Mouse (Mus musculus): ENCODE results near the gene Rubcnl. TPM values are rescaled to one million over a fixed set of nuclear protein-coding genes. Genes with fewer than 3 reads are reported as not detected.
A peak's percentile ranks its signal among the peaks of the same experiment; 100 is the strongest.

Gene Rubcnl
- polyA plus RNA-seq (2015; fragmentation: Nextera tagmentation; extraction: Ambion mirVana), result 0.23 and 0.27 TPM in 2 replicates

DNA sequence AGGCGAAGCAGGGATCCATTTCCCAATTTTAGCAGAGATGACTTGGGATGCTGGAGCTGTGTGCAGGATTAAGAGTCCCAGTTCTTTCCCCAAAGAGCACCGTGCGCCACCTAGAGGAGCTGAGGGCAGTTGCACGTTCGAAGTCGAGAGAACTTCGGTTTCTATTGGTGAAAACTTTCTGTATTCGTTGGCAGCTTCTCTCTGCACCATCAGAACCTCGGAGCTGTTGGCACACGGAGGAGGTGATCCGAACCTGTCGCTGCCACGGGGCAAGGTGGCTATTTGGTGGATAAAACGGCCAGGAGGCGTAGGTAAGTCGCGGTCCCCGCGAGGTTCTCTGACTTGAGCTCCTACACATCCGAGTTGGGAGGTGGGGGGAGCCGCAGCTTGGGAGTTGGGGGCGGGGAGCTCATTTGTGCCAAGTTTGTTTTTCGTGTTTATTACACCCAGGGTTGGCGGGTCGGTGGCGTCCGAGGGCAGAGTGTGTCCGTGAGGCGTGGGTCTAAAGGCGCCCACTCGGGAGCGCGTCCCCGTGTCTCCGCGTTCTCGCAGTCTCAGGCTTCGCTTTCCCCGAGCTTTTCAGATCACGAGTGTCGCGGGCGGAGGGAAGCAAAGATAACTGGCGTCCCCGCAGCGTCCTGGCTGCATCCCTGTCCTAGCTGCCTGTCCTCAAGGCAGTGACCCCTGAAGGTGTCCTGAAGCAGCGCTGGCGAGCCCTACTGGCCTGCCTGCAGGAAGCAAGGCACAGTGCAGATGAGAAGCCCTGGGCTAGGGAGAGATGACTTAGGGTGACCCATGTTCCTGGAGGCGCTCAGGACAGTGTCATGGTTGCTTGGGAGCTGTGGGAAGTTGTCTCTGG, at the start of gene Rubcnl:
Gene Rubcnl (plus strand): TSS at position 172 of the 859 bp plus-strand sequence.
- peak; percentile 77 for ATAC-seq (ENCODE audit: low FRiP score)
- no peaks in the 10 kb centered on the region for H3K36me3 ChIP-seq
- peak within 1 kb of the TSS; percentile 47 for H3K4me3 ChIP-seq
- peak within 1 kb of the TSS; percentile 70 for H3K9ac ChIP-seq
- peak within 1 kb of the TSS; percentile 94 for H3K4me2 ChIP-seq
- H3K27me3 ChIP-seq, result peaks cover 15% of the 10 kb centered on the region; the same call in 1 of the 2 replicates
- 2% methylated on average over 49 of the region's 49 CpGs for WGBS
- no peak within 1 kb of the TSS for H3K27ac ChIP-seq
- no peaks in the 10 kb centered on the region for H3K9me3 ChIP-seq
- H3K4me1 ChIP-seq (replicated peaks), result peaks cover 8% of the 10 kb centered on the region

DNA sequence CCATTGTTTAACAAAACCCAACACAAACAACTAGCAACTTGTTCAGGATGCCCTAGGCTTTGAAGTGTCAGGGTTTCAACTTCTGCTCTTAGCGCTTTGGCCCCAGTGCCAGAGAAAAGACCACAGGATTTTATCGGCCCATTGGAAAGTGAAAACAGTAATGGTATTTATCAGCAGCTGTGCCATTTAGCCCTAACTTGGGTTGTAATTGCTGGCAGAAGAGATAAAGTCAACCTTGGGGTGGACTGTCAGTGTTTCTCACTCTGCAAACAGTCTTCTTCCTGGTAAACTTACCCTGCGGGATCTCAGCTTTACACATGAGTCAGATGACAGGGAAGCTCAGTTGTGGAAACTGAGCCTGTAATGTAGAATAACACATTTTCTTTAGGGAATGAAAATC, 43.6 kb upstream of the Rubcnl start:
- Histone ChIP-seq H3K9ac (no peak overlapping the region), H3K4me2 (no peak overlapping the region), H3K27ac (no peak overlapping the region), H3K4me3 (no peak overlapping the region), H3K4me1 (replicated peaks) (no peaks in the 10 kb centered on the region), H3K9me3 (no peaks in the 10 kb centered on the region), H3K36me3 (no peaks in the 10 kb centered on the region), H3K27me3 (no peaks in the 10 kb centered on the region)
- no peak for ATAC-seq (ENCODE audit: low FRiP score)
- 75% methylated on average over 3 of the region's 3 CpGs for WGBS

DNA sequence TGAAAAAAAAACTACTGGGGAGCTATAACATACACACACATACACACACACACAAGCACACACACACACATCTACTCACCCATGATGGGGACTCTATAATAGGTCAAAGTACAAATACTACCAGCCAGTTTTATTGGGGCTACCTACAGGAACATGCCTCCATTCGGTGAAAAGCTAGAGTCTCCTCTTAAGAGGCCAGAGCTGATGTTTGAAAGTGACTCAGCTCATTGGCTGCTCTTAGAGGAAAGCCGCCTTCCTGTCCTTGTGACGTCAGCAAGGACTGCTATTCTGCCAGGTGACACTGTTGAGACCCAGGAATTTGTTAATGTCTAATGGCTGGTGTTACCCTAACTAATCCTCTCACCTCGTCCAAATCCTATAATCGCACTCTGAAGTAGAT, 43.1 kb upstream of the Rubcnl start:
- Histone ChIP-seq H3K9me3 (no peaks in the 10 kb centered on the region), H3K9ac (no peak overlapping the region), H3K36me3 (no peaks in the 10 kb centered on the region), H3K4me2 (no peak overlapping the region), H3K4me1 (replicated peaks) (no peaks in the 10 kb centered on the region), H3K27me3 (no peaks in the 10 kb centered on the region), H3K4me3 (no peak overlapping the region), H3K27ac (no peak overlapping the region)
- 87% methylated on average over 5 of the region's 5 CpGs for WGBS
- ATAC-seq (ENCODE audit: low FRiP score), result no peak

GRCm38 (mm10) chr14:74974136-74974651, 41.6 kb upstream of the Rubcnl start:
- H3K36me3 ChIP-seq, result no peaks in the 10 kb centered on the region
- H3K9me3 ChIP-seq, result no peaks in the 10 kb centered on the region
- H3K4me1 ChIP-seq (replicated peaks), result no peaks in the 10 kb centered on the region
- H3K27me3 ChIP-seq, result no peaks in the 10 kb centered on the region
- no peak for ATAC-seq (ENCODE audit: low FRiP score)
- no peak overlapping the region for H3K4me3 ChIP-seq
- no peak overlapping the region for H3K27ac ChIP-seq
- 69% methylated on average over 10 of the region's 10 CpGs for WGBS
- H3K4me2 ChIP-seq, result no peak overlapping the region
- H3K9ac ChIP-seq, result no peak overlapping the region

DNA sequence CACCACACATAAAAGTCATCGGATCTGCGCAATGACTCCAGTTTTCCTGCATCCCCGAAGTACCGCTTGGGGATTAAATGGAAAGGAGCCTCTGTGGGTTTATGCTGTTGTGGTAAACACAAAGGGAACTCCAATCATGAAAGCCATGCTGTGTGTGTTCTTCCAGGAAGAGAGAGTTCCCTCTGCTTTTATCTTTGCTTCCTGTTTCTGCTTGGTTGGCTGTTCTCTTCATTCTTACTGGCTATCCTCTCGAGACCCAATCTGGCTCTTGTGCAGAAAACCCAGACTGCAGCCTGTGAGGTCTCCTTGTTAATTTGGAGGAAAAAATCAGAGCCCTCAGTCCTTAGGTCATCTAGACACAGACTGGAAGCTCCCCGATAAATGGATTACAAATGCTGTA, 38.9 kb upstream of the Rubcnl start:
- Histone ChIP-seq H3K9ac (no peak overlapping the region), H3K27me3 (no peaks in the 10 kb centered on the region), H3K4me2 (no peak overlapping the region), H3K27ac (no peak overlapping the region), H3K4me3 (no peak overlapping the region), H3K36me3 (no peaks in the 10 kb centered on the region), H3K9me3 (no peaks in the 10 kb centered on the region), H3K4me1 (replicated peaks) (no peaks in the 10 kb centered on the region)
- ATAC-seq (ENCODE audit: low FRiP score), result no peak
- WGBS, result 81% methylated on average over 6 of the region's 6 CpGs

GRCm38 (mm10) chr14:74981016-74981415, 34.8 kb upstream of the Rubcnl start:
- Histone ChIP-seq H3K4me1 (replicated peaks) (no peaks in the 10 kb centered on the region), H3K27me3 (no peaks in the 10 kb centered on the region), H3K4me3 (no peak overlapping the region), H3K36me3 (no peaks in the 10 kb centered on the region), H3K9ac (no peak overlapping the region), H3K4me2 (no peak overlapping the region), H3K9me3 (no peaks in the 10 kb centered on the region), H3K27ac (no peak overlapping the region)
- 22% methylated on average over 3 of the region's 3 CpGs for WGBS
- ATAC-seq (ENCODE audit: low FRiP score), result no peak

DNA sequence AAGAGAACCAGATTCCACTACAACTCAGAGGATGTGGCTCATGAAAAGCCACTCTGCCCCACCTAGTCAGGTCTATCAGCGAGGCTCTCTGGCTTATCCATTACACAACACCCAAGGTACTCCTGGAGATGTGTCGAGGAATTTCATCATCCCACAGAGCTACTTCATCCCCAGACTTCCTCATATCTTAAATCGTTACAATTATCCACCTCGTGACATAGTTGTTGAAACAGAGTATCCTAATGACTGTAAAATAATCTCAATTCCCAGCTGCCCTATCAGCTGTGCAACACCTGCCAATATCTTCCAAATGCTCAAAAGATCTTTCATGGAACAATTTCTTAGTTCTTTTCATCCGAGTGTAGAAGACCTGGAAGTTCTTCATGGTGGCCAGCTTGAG, 32.7 kb upstream of the Rubcnl start:
- no peak overlapping the region for H3K9ac ChIP-seq
- H3K27ac ChIP-seq, result no peak overlapping the region
- no peaks in the 10 kb centered on the region for H3K27me3 ChIP-seq
- no peaks in the 10 kb centered on the region for H3K4me1 ChIP-seq (replicated peaks)
- H3K36me3 ChIP-seq, result no peaks in the 10 kb centered on the region
- no peak overlapping the region for H3K4me2 ChIP-seq
- H3K9me3 ChIP-seq, result no peaks in the 10 kb centered on the region
- no peak overlapping the region for H3K4me3 ChIP-seq
- no peak for ATAC-seq (ENCODE audit: low FRiP score)
- 85% methylated on average over 5 of the region's 5 CpGs for WGBS

- 81% methylated on average over 7 of the region's 7 CpGs for WGBS
- H3K9ac ChIP-seq, result no peak overlapping the region
- no peaks in the 10 kb centered on the region for H3K4me1 ChIP-seq (replicated peaks)
- ATAC-seq (ENCODE audit: low FRiP score), result no peak
- H3K4me3 ChIP-seq, result no peak overlapping the region
- no peaks in the 10 kb centered on the region for H3K9me3 ChIP-seq
- no peak overlapping the region for H3K4me2 ChIP-seq
- no peaks in the 10 kb centered on the region for H3K27me3 ChIP-seq
- no peak overlapping the region for H3K27ac ChIP-seq
- no peaks in the 10 kb centered on the region for H3K36me3 ChIP-seq
Observed at GRCm38 (mm10) chr14:74984817-74985391, 30.9 kb upstream of the Rubcnl start.

- WGBS, result 63% methylated on average over 4 of the region's 4 CpGs
- Histone ChIP-seq H3K27me3 (no peaks in the 10 kb centered on the region), H3K9ac (no peak overlapping the region), H3K4me1 (replicated peaks) (no peaks in the 10 kb centered on the region), H3K4me2 (no peak overlapping the region), H3K27ac (no peak overlapping the region), H3K36me3 (no peaks in the 10 kb centered on the region), H3K9me3 (no peaks in the 10 kb centered on the region), H3K4me3 (no peak overlapping the region)
- no peak for ATAC-seq (ENCODE audit: low FRiP score)
Observed at GRCm38 (mm10) chr14:74985658-74986057, 30.2 kb upstream of the Rubcnl start.

GRCm38 (mm10) chr14:74986527-74986926, 29.3 kb upstream of the Rubcnl start:
- Histone ChIP-seq H3K27ac (no peak overlapping the region), H3K36me3 (no peaks in the 10 kb centered on the region), H3K4me1 (replicated peaks) (no peaks in the 10 kb centered on the region), H3K4me2 (no peak overlapping the region), H3K27me3 (no peaks in the 10 kb centered on the region), H3K4me3 (no peak overlapping the region), H3K9me3 (no peaks in the 10 kb centered on the region), H3K9ac (no peak overlapping the region)
- ATAC-seq (ENCODE audit: low FRiP score), result no peak
- 83% methylated on average over 3 of the region's 3 CpGs for WGBS

DNA sequence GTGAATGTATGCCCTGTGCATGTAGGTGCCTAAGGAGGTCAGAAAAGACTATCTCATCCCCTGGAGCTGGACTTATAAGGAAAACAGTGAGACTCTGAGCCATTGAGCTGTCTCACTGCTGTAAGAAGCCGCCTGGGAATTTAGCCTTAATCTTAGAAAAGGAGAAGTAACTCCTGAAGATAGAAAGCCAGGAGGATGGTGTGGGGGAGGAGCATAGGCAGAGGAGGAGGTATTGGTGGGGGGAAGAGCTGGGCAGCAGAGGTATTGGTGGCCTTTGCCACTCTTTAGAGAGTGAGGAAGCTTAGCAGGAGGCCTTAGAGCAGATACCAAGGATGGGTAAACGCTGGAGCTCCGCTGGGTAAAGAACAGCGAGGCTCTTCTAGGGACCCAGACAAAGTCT, 26.5 kb upstream of the Rubcnl start:
- Histone ChIP-seq H3K4me3 (no peak overlapping the region), H3K9me3 (no peaks in the 10 kb centered on the region), H3K27ac (no peak overlapping the region), H3K9ac (no peak overlapping the region), H3K4me1 (replicated peaks) (no peaks in the 10 kb centered on the region), H3K36me3 (no peaks in the 10 kb centered on the region), H3K27me3 (no peaks in the 10 kb centered on the region), H3K4me2 (no peak overlapping the region)
- no peak for ATAC-seq (ENCODE audit: low FRiP score)
- WGBS, result 49% methylated on average over 4 of the region's 4 CpGs

GRCm38 (mm10) chr14:74989909-74990308, 25.9 kb upstream of the Rubcnl start:
- Histone ChIP-seq H3K4me3 (no peak overlapping the region), H3K36me3 (no peaks in the 10 kb centered on the region), H3K9me3 (no peaks in the 10 kb centered on the region), H3K9ac (no peak overlapping the region), H3K27ac (no peak overlapping the region), H3K4me2 (no peak overlapping the region), H3K4me1 (replicated peaks) (no peaks in the 10 kb centered on the region), H3K27me3 (no peaks in the 10 kb centered on the region)
- 86% methylated on average over 4 of the region's 4 CpGs for WGBS
- ATAC-seq (ENCODE audit: low FRiP score), result no peak

GRCm38 (mm10) chr14:74990504-74990903, 25.3 kb upstream of the Rubcnl start:
- Histone ChIP-seq H3K27ac (no peak overlapping the region), H3K27me3 (no peaks in the 10 kb centered on the region), H3K9ac (no peak overlapping the region), H3K9me3 (no peaks in the 10 kb centered on the region), H3K36me3 (no peaks in the 10 kb centered on the region), H3K4me2 (no peak overlapping the region), H3K4me1 (replicated peaks) (no peaks in the 10 kb centered on the region), H3K4me3 (no peak overlapping the region)
- 0% methylated on average over 1 of the region's 1 CpGs for WGBS
- no peak; the same call in 1 of the 2 replicates for ATAC-seq (ENCODE audit: low FRiP score)

All from hindbrain, embryonic 13.5 days (tissue).